ENCODE assay signal across 18 mouse cellular contexts in genomic region chr8:91660879-91661278, GRCm38 (mm10).
DNase-seq lines count a peak whose midpoint lies in the region; ATAC-seq and TF ChIP-seq lines count a peak whose summit lies in the region.
"Had no signal": no experiment of that assay in that cellular context is flagged by ENCODE, and none has a peak within 500 bp of the region (broad histone marks: within the 10 kb centered on the region; RNA-seq: fewer than 3 reads in every experiment).

No protein-coding gene starts in this region.

- H3K27ac ChIP-seq in heart, embryonic 13.5 days (replicated peaks) = peak overlapping the region; percentile 42; the same call in 1 of the 2 replicates
- no peak overlapping the region for H3K27ac ChIP-seq in intestine, embryonic 15.5 days
- H3K27ac ChIP-seq in intestine, postnatal 0 days (ENCODE audit: low read depth, low read length) = no peak overlapping the region
- no peak overlapping the region for H3K27ac ChIP-seq in kidney, postnatal 0 days
- H3K27ac ChIP-seq: forebrain, embryonic 13.5 days; hindbrain, embryonic 15.5 days had no signal

- H3K4me1 ChIP-seq in heart, embryonic 13.5 days = peaks cover 17% of the 10 kb centered on the region
- 0 out of 2 replicates have a peak, but pooled peaks cover 3% of the 10 kb centered on the region for H3K4me1 ChIP-seq in intestine, embryonic 15.5 days (replicated peaks)
- H3K4me1 ChIP-seq in intestine, postnatal 0 days (replicated peaks; ENCODE audit: control insufficient read depth, insufficient read depth, low read length) = no peaks in the 10 kb centered on the region
- peaks cover 6% of the 10 kb centered on the region; the same call in 1 of the 2 replicates for H3K4me1 ChIP-seq in kidney, postnatal 0 days (replicated peaks; ENCODE audit: insufficient read depth, low read length)

- H3K4me3 ChIP-seq in heart, embryonic 13.5 days = no peak overlapping the region
- H3K4me3 ChIP-seq in intestine, embryonic 15.5 days (replicated peaks) = no peak overlapping the region
- H3K4me3 ChIP-seq in intestine, postnatal 0 days (ENCODE audit: low read depth, low read length) = no peak overlapping the region
- no peak overlapping the region for H3K4me3 ChIP-seq in kidney, postnatal 0 days (replicated peaks; ENCODE audit: low read depth, low read length)
- H3K4me3 ChIP-seq: embryonic facial prominence, embryonic 10.5 days; forebrain, embryonic 13.5 days; hindbrain, embryonic 15.5 days had no signal

- H3K27me3 ChIP-seq in heart, embryonic 13.5 days (replicated peaks) = no peaks in the 10 kb centered on the region
- no peaks in the 10 kb centered on the region for H3K27me3 ChIP-seq in intestine, embryonic 15.5 days (replicated peaks)
- H3K27me3 ChIP-seq in intestine, postnatal 0 days (replicated peaks; ENCODE audit: control insufficient read depth, insufficient read depth, low read length) = no peaks in the 10 kb centered on the region
- no peaks in the 10 kb centered on the region for H3K27me3 ChIP-seq in kidney, postnatal 0 days (ENCODE audit: insufficient read depth, low read length)
- H3K27me3 ChIP-seq in Patski = no peaks in the 10 kb centered on the region
- H3K27me3 ChIP-seq: CH12.LX; forebrain, embryonic 13.5 days; hindbrain, embryonic 15.5 days had no signal

- WGBS in heart, embryonic 13.5 days = 35% methylated on average over 8 of the region's 8 CpGs
- 64% methylated on average over 8 of the region's 8 CpGs for WGBS in intestine, embryonic 15.5 days
- 54% methylated on average over 8 of the region's 8 CpGs for WGBS in intestine, postnatal 0 days
- 42% methylated on average over 8 of the region's 8 CpGs for WGBS in kidney, postnatal 0 days

- no peak for ATAC-seq in heart, embryonic 13.5 days (ENCODE audit: extremely low read depth, insufficient number of reproducible peaks, low FRiP score, low TSS enrichment)
- ATAC-seq in intestine, embryonic 15.5 days = 0 out of 2 replicates have a peak, but pooled peaks have one; percentile 43
- no peak for ATAC-seq in intestine, postnatal 0 days
- ATAC-seq in kidney, postnatal 0 days (replicated peaks; ENCODE audit: low FRiP score, low read depth) = 0 out of 2 replicates have a peak, but pooled peaks have one; percentile 21
- ATAC-seq in Patski = peak; percentile 84
- ATAC-seq: forebrain, embryonic 13.5 days; forebrain, postnatal 0 days had no signal

- H3K9me3 ChIP-seq in heart, embryonic 13.5 days = no peaks in the 10 kb centered on the region
- no peaks in the 10 kb centered on the region for H3K9me3 ChIP-seq in intestine, embryonic 15.5 days
- no peaks in the 10 kb centered on the region for H3K9me3 ChIP-seq in intestine, postnatal 0 days (ENCODE audit: control insufficient read depth)
- H3K9me3 ChIP-seq in kidney, postnatal 0 days (replicated peaks; ENCODE audit: low read length) = no peaks in the 10 kb centered on the region
- H3K9me3 ChIP-seq: embryonic facial prominence, embryonic 10.5 days; forebrain, embryonic 13.5 days; hindbrain, embryonic 15.5 days had no signal

- H3K4me2 ChIP-seq in heart, embryonic 13.5 days = peak overlapping the region; percentile 28; the same call in 1 of the 2 replicates
- no peak overlapping the region for H3K4me2 ChIP-seq in intestine, embryonic 15.5 days (replicated peaks)
- no peak overlapping the region for H3K4me2 ChIP-seq in intestine, postnatal 0 days (replicated peaks; ENCODE audit: low read depth)
- H3K4me2 ChIP-seq in kidney, postnatal 0 days (ENCODE audit: low read length) = no peak overlapping the region
- H3K4me2 ChIP-seq: forebrain, embryonic 13.5 days; hindbrain, embryonic 15.5 days had no signal

- in situ Hi-C loops in Patski (cut with MboI; ENCODE audit: low pct_unique_long_range_greater_than_20kb) = no loop called here

- H3K36me3 ChIP-seq in heart, embryonic 13.5 days = no peaks in the 10 kb centered on the region
- no peaks in the 10 kb centered on the region for H3K36me3 ChIP-seq in intestine, embryonic 15.5 days
- no peaks in the 10 kb centered on the region for H3K36me3 ChIP-seq in intestine, postnatal 0 days (ENCODE audit: control insufficient read depth, insufficient read depth)
- no peaks in the 10 kb centered on the region for H3K36me3 ChIP-seq in kidney, postnatal 0 days (ENCODE audit: insufficient read depth, low read length)
- H3K36me3 ChIP-seq: embryonic facial prominence, embryonic 10.5 days; hindbrain, embryonic 15.5 days had no signal

- no peak for TF ChIP-seq CTCF in intestine, postnatal 0 days (IDR thresholded peaks at IDR 0.05; ENCODE audit: low read depth)
- TF ChIP-seq CTCF in kidney, postnatal 0 days (IDR thresholded peaks at IDR 0.05; ENCODE audit: low read depth) = no peak
- no peak for TF ChIP-seq CTCF in Patski (IDR thresholded peaks at IDR 0.05)

- POLR2A ChIA-PET in Patski (lab: Charles Lee) = no interaction called here

- intact Hi-C loops in heart, postnatal 10 days (cut with DNase I) = no loop called here
- intact Hi-C loops in left cerebral cortex, postnatal 14 days (cut with DNase I) = no loop called here

- no peak for DNase-seq in heart, postnatal 10 days
- peak; percentile 42 for DNase-seq in kidney, postnatal 0 days (ENCODE audit: low spot score)
- no peak for DNase-seq in kidney, adult 9 months
- DNase-seq in Patski (ENCODE audit: low read depth, low spot score) = no peak
- DNase-seq in left cerebral cortex, postnatal 14 days (ENCODE audit: low spot score in 2 of 2) = no peak
- DNase-seq: adrenal gland, adult 8-10 months; adrenal gland, postnatal 36 days; cerebellum, adult 2 months; cerebellum, postnatal 10 days; forebrain, postnatal 0 days; gastrocnemius, postnatal 14 days had no signal

- CTCF ChIA-PET in Patski (lab: Charles Lee) = no interaction called here

- H3K9ac ChIP-seq in heart, embryonic 13.5 days = no peak overlapping the region
- no peak overlapping the region for H3K9ac ChIP-seq in intestine, embryonic 15.5 days
- no peak overlapping the region for H3K9ac ChIP-seq in intestine, postnatal 0 days (ENCODE audit: low read depth, low read length)
- no peak overlapping the region for H3K9ac ChIP-seq in kidney, postnatal 0 days (ENCODE audit: low read depth, low read length)
- H3K9ac ChIP-seq: forebrain, embryonic 13.5 days; forebrain, postnatal 0 days; hindbrain, embryonic 15.5 days had no signal

Comparison
In these comparisons a context has a peak if more than half of its experiments do, and no peak if none do; other contexts are left out.
1. ATAC-seq: peak in intestine, embryonic 15.5 days (single experiment), kidney, postnatal 0 days (single experiment) and Patski (single experiment); none in heart, embryonic 13.5 days (single experiment) and intestine, postnatal 0 days (single experiment).